Mouse (Mus musculus) ES-E14 (cell line): ENCODE measurements around the gene Sdf2l1.

Experiments
- MAFK ChIP-seq: IDR thresholded peaks from 2 replicates; pipeline ENCODE4 v1.6.1; 2014; ENCODE audit warnings: mild to moderate bottlenecking, low read depth, low read length, inconsistent platforms; ENCODE audit not compliant: insufficient read depth
- ZNF384 ChIP-seq: IDR thresholded peaks from 2 replicates; pipeline ENCODE4 v1.6.1; 2012; ENCODE audit warnings: low read depth, low read length, inconsistent platforms

DNA sequence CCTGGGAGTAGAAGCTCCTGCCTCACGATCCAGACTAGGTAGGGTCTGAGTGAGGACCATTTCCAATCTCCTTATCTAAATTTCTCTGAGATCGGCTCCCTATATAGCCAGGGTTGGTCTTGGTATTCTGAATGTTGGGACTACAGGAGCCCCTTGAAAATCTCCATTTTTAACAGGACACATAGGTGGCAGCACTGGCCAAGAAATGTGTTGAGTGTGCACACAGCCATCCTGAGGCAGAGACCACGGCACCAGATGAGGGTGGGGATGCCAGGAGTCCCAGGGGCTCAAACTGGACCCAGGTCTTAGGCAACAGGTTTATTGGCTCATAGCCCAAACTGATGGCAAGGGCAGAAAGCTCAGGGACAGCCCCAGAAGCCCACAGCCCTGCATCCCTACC, 43.8 kb downstream of the Sdf2l1 start:
- TF ChIP-seq MAFK (no peak), ZNF384 (no peak)
